Mouse (Mus musculus) heart, adult 2 months (tissue): ENCODE results near the gene Erbb3.

Experiments
- CTCF ChIP-seq: fragments of 200-600 bp; IDR thresholded peaks from 2 replicates; pipeline ENCODE4 v1.8.1; 2022; ENCODE audit warnings: antibody characterized with exemption, mild to moderate bottlenecking, moderate library complexity
- EP300 ChIP-seq: fragments of 200-500 bp; IDR thresholded peaks from 2 replicates; pipeline ENCODE4 v1.6.1; 2011; ENCODE audit warnings: low read depth, low read length, control low read depth; ENCODE audit not compliant: insufficient read depth
- POLR2A ChIP-seq: fragments of 200-500 bp; IDR thresholded peaks from 2 replicates; pipeline ENCODE4 v1.6.1; 2011; ENCODE audit warnings: mild to moderate bottlenecking, low read depth, low read length, control low read depth; ENCODE audit not compliant: insufficient read depth

GRCm38 (mm10) chr10:128618570-128618969, 29.1 kb upstream of the Erbb3 start:
- TF ChIP-seq CTCF (no peak), POLR2A (no peak), EP300 (no peak)
